In the genomic region with DNA sequence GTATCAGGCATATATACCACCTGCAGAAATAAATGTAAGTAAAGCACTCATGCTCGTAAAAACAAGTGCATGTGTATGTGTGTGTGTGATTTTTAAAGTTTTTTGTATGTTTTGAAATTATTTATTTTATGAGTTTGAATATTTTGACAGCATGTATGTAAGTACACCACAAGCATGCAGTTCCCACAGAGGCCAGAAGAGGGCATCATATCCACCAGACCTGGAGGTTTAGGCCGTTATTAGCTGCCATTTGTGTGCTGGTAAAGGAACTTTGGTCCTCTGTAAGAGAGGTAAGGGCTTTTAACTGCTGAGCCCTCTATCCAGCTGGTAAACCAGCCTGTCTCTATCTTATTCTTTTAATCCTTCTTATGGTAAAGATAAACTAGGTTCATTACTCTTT, we compare ENCODE assay signal across 16 mouse cellular contexts.
DNase-seq lines count a peak whose midpoint lies in the region; ATAC-seq and TF ChIP-seq lines count a peak whose summit lies in the region.
"Had no signal": no experiment of that assay in that cellular context is flagged by ENCODE, and none has a peak within 500 bp of the region (broad histone marks: within the 10 kb centered on the region; RNA-seq: fewer than 3 reads in every experiment).

No protein-coding gene starts in this region.

- no peak overlapping the region for H3K4me3 ChIP-seq in heart, embryonic 11.5 days (ENCODE audit: low read depth, low read length)
- H3K4me3 ChIP-seq in lung, embryonic 14.5 days (ENCODE audit: low read depth, low read length), result no peak overlapping the region
- H3K4me3 ChIP-seq: heart, embryonic 13.5 days; neural tube, embryonic 13.5 days; stomach, embryonic 15.5 days had no signal

- no peaks in the 10 kb centered on the region for H3K4me1 ChIP-seq in heart, embryonic 11.5 days (ENCODE audit: control insufficient read depth, insufficient read depth, low read length)
- H3K4me1 ChIP-seq in lung, embryonic 14.5 days (ENCODE audit: insufficient read depth), result no peaks in the 10 kb centered on the region
- H3K4me1 ChIP-seq: neural tube, embryonic 13.5 days; stomach, embryonic 15.5 days had no signal

- no peaks in the 10 kb centered on the region for H3K36me3 ChIP-seq in heart, embryonic 11.5 days (ENCODE audit: control insufficient read depth, insufficient read depth, low read length)
- no peaks in the 10 kb centered on the region for H3K36me3 ChIP-seq in lung, embryonic 14.5 days (ENCODE audit: insufficient read depth)
- H3K36me3 ChIP-seq: G1E; heart, embryonic 13.5 days; neural tube, embryonic 13.5 days; stomach, embryonic 15.5 days had no signal

- peak; percentile 41 for TF ChIP-seq CTCF in lung, embryonic 14.5 days (IDR thresholded peaks at IDR 0.05; ENCODE audit: low read depth)

- H3K4me2 ChIP-seq in heart, embryonic 11.5 days, result no peak overlapping the region
- H3K4me2 ChIP-seq in lung, embryonic 14.5 days, result no peak overlapping the region
- H3K4me2 ChIP-seq: heart, embryonic 13.5 days; neural tube, embryonic 13.5 days; stomach, embryonic 15.5 days had no signal

- no peak overlapping the region for H3K27ac ChIP-seq in heart, embryonic 11.5 days (ENCODE audit: low read depth, low read length)
- no peak overlapping the region for H3K27ac ChIP-seq in lung, embryonic 14.5 days (ENCODE audit: low read depth)
- H3K27ac ChIP-seq: heart, embryonic 13.5 days; neural tube, embryonic 13.5 days; stomach, embryonic 15.5 days had no signal

- DNase-seq in heart, postnatal 4 days, result peak; percentile 19
- no peak for DNase-seq in lung, embryonic 14.5 days
- no peak for DNase-seq in lung, postnatal 14 days
- peak; percentile 4 to 51 for DNase-seq in B cell, adult 2 months
- peak; percentile 50 for DNase-seq in R1 (ENCODE audit: low read depth, low spot score)
- no peak for DNase-seq in adrenal gland, postnatal 25 days
- DNase-seq: adrenal gland, adult 8-10 months; cerebellum, adult 18-20 months; kidney, postnatal 25 days; midbrain, embryonic 14.5 days had no signal

- H3K9me3 ChIP-seq in heart, embryonic 11.5 days (replicated peaks; ENCODE audit: control insufficient read depth, low read length), result no peaks in the 10 kb centered on the region
- H3K9me3 ChIP-seq in lung, embryonic 14.5 days (ENCODE audit: low read depth, low read length), result no peaks in the 10 kb centered on the region
- H3K9me3 ChIP-seq: G1E; heart, embryonic 13.5 days; neural tube, embryonic 13.5 days; stomach, embryonic 15.5 days had no signal

- H3K9ac ChIP-seq in heart, embryonic 11.5 days (ENCODE audit: low read depth, low read length), result no peak overlapping the region
- H3K9ac ChIP-seq in lung, embryonic 14.5 days, result no peak overlapping the region
- H3K9ac ChIP-seq: heart, embryonic 13.5 days; neural tube, embryonic 13.5 days; stomach, embryonic 15.5 days had no signal

- no peaks in the 10 kb centered on the region for H3K27me3 ChIP-seq in heart, embryonic 11.5 days (ENCODE audit: control insufficient read depth, insufficient read depth, low read length)
- H3K27me3 ChIP-seq in lung, embryonic 14.5 days (ENCODE audit: insufficient read depth, low read length), result no peaks in the 10 kb centered on the region
- H3K27me3 ChIP-seq: heart, embryonic 13.5 days; neural tube, embryonic 13.5 days; stomach, embryonic 15.5 days had no signal

- WGBS in heart, embryonic 11.5 days (ENCODE audit: insufficient replicate concordance), result 77% methylated on average over 2 of the region's 2 CpGs
- WGBS in lung, embryonic 14.5 days, result 87% methylated on average over 2 of the region's 2 CpGs

- ATAC-seq in heart, embryonic 11.5 days (replicated peaks; ENCODE audit: insufficient number of reproducible peaks, low FRiP score, low TSS enrichment), result no peak
- ATAC-seq in lung, embryonic 14.5 days (ENCODE audit: insufficient read depth), result no peak
- no peak for ATAC-seq in erythroid progenitor cell, adult 5-6 weeks (replicated peaks; ENCODE audit: low FRiP score, poor library complexity, severe bottlenecking)

Comparison
In these comparisons a context has a peak if more than half of its experiments do, and no peak if none do; other contexts are left out.
1. DNase-seq: peak in heart, postnatal 4 days (single experiment), B cell, adult 2 months (2 of 2) and R1 (single experiment); none in lung, embryonic 14.5 days (single experiment), lung, postnatal 14 days (single experiment) and adrenal gland, postnatal 25 days (single experiment).